Mouse (Mus musculus) heart, postnatal 0 days (tissue): Measurements from ENCODE around the gene Gorasp1. TPM values are rescaled to one million over a fixed set of nuclear protein-coding genes. Genes with fewer than 3 reads are reported as not detected.

ENCODE experiments used
- ATAC-seq: fragments of 200-750 bp; cut with Nextera tagmentation; 2 replicates; pipeline ENCODE4 v1.8.0; 2017; ENCODE audit warnings: low read depth, moderate number of reproducible peaks, moderate library complexity; ENCODE audit not compliant: insufficient read depth
- DNase-seq: peaks from one replicate; pipeline ENCODE4 v3.0.0-alpha.2; 2016; ENCODE audit warnings: low spot score
- H3K27ac ChIP-seq: fragments of 300-500 bp; sonication (generic); 2 replicates; pipeline ENCODE4 v1.5.1; 2014; ENCODE audit warnings: low read depth, mild to moderate bottlenecking
- H3K27me3 ChIP-seq: fragments of 300-500 bp; sonication (generic); 2 replicates; pipeline ENCODE4 v1.6.1; 2014; ENCODE audit warnings: low read length, mixed read lengths; ENCODE audit not compliant: control insufficient read depth, insufficient read depth
- H3K36me3 ChIP-seq: fragments of 300-500 bp; sonication (generic); replicated peaks from 2 replicates; pipeline ENCODE4 v1.6.1; 2014; ENCODE audit warnings: low read length, mixed read lengths; ENCODE audit not compliant: control insufficient read depth, insufficient read depth
- H3K4me1 ChIP-seq: fragments of 300-500 bp; sonication (generic); 2 replicates; pipeline ENCODE4 v1.6.1; 2014; ENCODE audit warnings: antibody characterized with exemption; ENCODE audit not compliant: control insufficient read depth, insufficient read depth
- H3K4me2 ChIP-seq: fragments of 300-500 bp; sonication (generic); 2 replicates; pipeline ENCODE4 v1.6.1; 2014; ENCODE audit warnings: low read depth, mild to moderate bottlenecking, low read length, moderate library complexity
- H3K4me3 ChIP-seq: fragments of 300-500 bp; sonication (generic); 2 replicates; pipeline ENCODE4 v1.5.1; 2014; ENCODE audit warnings: low read depth, low read length
- H3K9ac ChIP-seq: fragments of 300-500 bp; sonication (generic); replicated peaks from 2 replicates; pipeline ENCODE4 v1.6.1; 2014; ENCODE audit warnings: low read depth, low read length, mixed read lengths
- H3K9me3 ChIP-seq: fragments of 300-500 bp; sonication (generic); replicated peaks from 2 replicates; pipeline ENCODE4 v1.6.1; 2016; ENCODE audit warnings: low read length; ENCODE audit not compliant: control insufficient read depth
- CTCF ChIP-seq: IDR thresholded peaks from 2 replicates; pipeline ENCODE4 v1.5.1; 2016; ENCODE audit warnings: antibody characterized with exemption, control low read depth, low read depth
- EP300 ChIP-seq: IDR thresholded peaks from 2 replicates; pipeline ENCODE4 v1.6.1; 2016; ENCODE audit warnings: antibody characterized with exemption, low read depth
- WGBS: fragments of 180-500 bp; shearing (Covaris S2); extraction: QIAGEN DNeasy Blood & Tissue Kit; methylation state at CpG from one replicate; pipeline ENCODE4 v1.1.7; 2014; 5-methylcytosine and 5-hydroxymethylcytosine counted together
- polyA plus RNA-seq: library from polyadenylated mRNA; unstranded; fragments of >200 nt; fragmentation: Nextera tagmentation; extraction: Ambion mirVana; gene quantifications from 2 replicates; pipeline ENCODE4 v1.2.1, GENCODE M21; 2015
- total RNA-seq: library from RNA; depleted of rRNA; stranded (reverse); fragments of >200 nt; gene quantifications from 2 replicates; pipeline ENCODE4 v1.2.3, GENCODE M21; 2014; ENCODE audit warnings: low replicate concordance

The Gorasp1 gene
- total and polyA plus RNA-seq, 2 experiments from 2014 or later = 14.1 to 63.5 TPM

GRCm38 (mm10) chr9:119978811-119979441 is 41.6 kb upstream of the Gorasp1 start:
- no peak for DNase-seq
- Histone ChIP-seq H3K4me1 (peaks cover 48% of the 10 kb centered on the region), H3K9me3 (no peaks in the 10 kb centered on the region), H3K4me2 (peak overlapping the region; percentile 40; the same call in 1 of the 2 replicates), H3K4me3 (no peak overlapping the region; the same call in 1 of the 2 replicates), H3K9ac (0 out of 2 replicates have a peak overlapping the region, but pooled peaks have one; percentile 31), H3K36me3 (peaks cover 21% of the 10 kb centered on the region), H3K27me3 (no peaks in the 10 kb centered on the region), H3K27ac (peak overlapping the region; percentile 20; the same call in 1 of the 2 replicates)
- no peak for ATAC-seq
- 67% methylated on average over 6 of the region's 6 CpGs for WGBS
- no peak for TF ChIP-seq CTCF
- no peak for TF ChIP-seq EP300

GRCm38 (mm10) chr9:119978151-119978810 is 40.9 kb upstream of the Gorasp1 start:
- ATAC-seq (no peak), DNase-seq (no peak)
- peak overlapping the region; percentile 31; the same call in 1 of the 2 replicates for H3K9ac ChIP-seq
- peaks cover 27% of the 10 kb centered on the region for H3K36me3 ChIP-seq
- 55% methylated on average over 9 of the region's 9 CpGs for WGBS
- H3K27ac ChIP-seq = peak overlapping the region; percentile 55
- TF ChIP-seq EP300 (no peak), CTCF (no peak)
- H3K4me1 ChIP-seq = peaks cover 47% of the 10 kb centered on the region
- no peaks in the 10 kb centered on the region for H3K9me3 ChIP-seq
- peak overlapping the region; percentile 40; the same call in 1 of the 2 replicates for H3K4me2 ChIP-seq
- no peaks in the 10 kb centered on the region for H3K27me3 ChIP-seq
- peak overlapping the region; percentile 27; the same call in 1 of the 2 replicates for H3K4me3 ChIP-seq

GRCm38 (mm10) chr9:119977557-119978060 is 40.2 kb upstream of the Gorasp1 start:
- H3K27ac ChIP-seq = peak overlapping the region; percentile 55; the same call in 1 of the 2 replicates
- TF ChIP-seq CTCF = no peak
- no peak for TF ChIP-seq EP300
- DNase-seq (no peak), ATAC-seq (no peak)
- H3K9ac ChIP-seq = peak overlapping the region; percentile 31; the same call in 1 of the 2 replicates
- H3K27me3 ChIP-seq = no peaks in the 10 kb centered on the region
- WGBS = 7% methylated on average over 5 of the region's 5 CpGs
- peak overlapping the region; percentile 40; the same call in 1 of the 2 replicates for H3K4me2 ChIP-seq
- H3K9me3 ChIP-seq = no peaks in the 10 kb centered on the region
- peaks cover 47% of the 10 kb centered on the region for H3K4me1 ChIP-seq
- peak overlapping the region; percentile 27; the same call in 1 of the 2 replicates for H3K4me3 ChIP-seq
- H3K36me3 ChIP-seq = peaks cover 34% of the 10 kb centered on the region

GRCm38 (mm10) chr9:119976704-119977556 is 39.6 kb upstream of the Gorasp1 start:
- Histone ChIP-seq H3K9ac (peak overlapping the region; percentile 30; the same call in 1 of the 2 replicates), H3K27me3 (no peaks in the 10 kb centered on the region), H3K4me3 (peak overlapping the region; percentile 27; the same call in 1 of the 2 replicates), H3K4me2 (peak overlapping the region; percentile 40; the same call in 1 of the 2 replicates), H3K36me3 (peaks cover 41% of the 10 kb centered on the region), H3K27ac (peak overlapping the region; percentile 55; the same call in 1 of the 2 replicates), H3K9me3 (no peaks in the 10 kb centered on the region), H3K4me1 (peaks cover 47% of the 10 kb centered on the region)
- ATAC-seq (no peak), DNase-seq (no peak)
- WGBS = 23% methylated on average over 17 of the region's 17 CpGs
- TF ChIP-seq EP300 (no peak), CTCF (no peak)

GRCm38 (mm10) chr9:119975286-119975685 is 37.9 kb upstream of the Gorasp1 start:
- H3K4me3 ChIP-seq = no peak overlapping the region
- H3K27me3 ChIP-seq = no peaks in the 10 kb centered on the region
- no peak overlapping the region for H3K9ac ChIP-seq
- no peaks in the 10 kb centered on the region for H3K9me3 ChIP-seq
- WGBS = 90% methylated on average over 4 of the region's 4 CpGs
- DNase-seq (no peak), ATAC-seq (no peak)
- H3K36me3 ChIP-seq = peaks cover 50% of the 10 kb centered on the region
- no peak overlapping the region for H3K27ac ChIP-seq
- H3K4me1 ChIP-seq = peaks cover 48% of the 10 kb centered on the region
- H3K4me2 ChIP-seq = no peak overlapping the region
- TF ChIP-seq CTCF (no peak), EP300 (no peak)
